Mouse (Mus musculus): ENCODE measurements at regions not wholly inside any gene's neighbourhood (a gene's known extent, or its start where the extent isn't known, plus 50 kb on each side); places are given as distances from the start of the nearest gene placed in this dataset.

DNA sequence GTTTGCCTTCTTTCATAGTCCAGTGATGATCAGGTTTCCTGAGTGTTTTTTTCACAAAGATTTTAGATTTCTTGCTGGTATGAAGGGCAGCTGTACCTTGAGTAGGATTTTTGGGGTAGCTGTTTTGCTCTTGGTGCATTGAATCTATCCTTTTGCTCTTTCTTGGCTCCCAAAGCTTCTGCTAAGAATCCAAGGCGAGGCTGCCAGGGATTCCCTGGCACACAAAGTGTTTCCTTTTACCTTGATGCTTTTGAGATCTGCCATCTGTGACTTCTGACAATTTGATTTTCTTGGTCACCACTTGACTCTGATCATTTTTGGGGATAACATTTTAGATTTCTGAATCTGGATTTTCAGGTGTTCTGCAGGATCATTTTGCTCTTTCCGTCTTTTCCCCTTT lies 144.3 kb upstream of the Ghitm start:
- Histone ChIP-seq H3K9me3 (ENCODE audit: low read length) (no peaks in the 10 kb centered on the region), H3K27ac (ENCODE audit: low read depth) (no peak overlapping the region), H3K4me1 (ENCODE audit: insufficient read depth) (no peaks in the 10 kb centered on the region), H3K9ac (replicated peaks) (no peak overlapping the region), H3K4me2 (ENCODE audit: low read depth, low read length) (no peak overlapping the region), H3K27me3 (ENCODE audit: insufficient read depth, low read length) (no peaks in the 10 kb centered on the region), H3K36me3 (replicated peaks; ENCODE audit: insufficient read depth, low read length) (no peaks in the 10 kb centered on the region), H3K4me3 (ENCODE audit: low read depth, low read length) (no peak overlapping the region)
- no peak for DNase-seq
- ATAC-seq: no peak
- TF ChIP-seq EP300 (IDR thresholded peaks at IDR 0.05; ENCODE audit: low read depth) (no peak), CTCF (IDR thresholded peaks at IDR 0.05; ENCODE audit: low read depth) (no peak)
- 63% methylated on average over 2 of the region's 2 CpGs for WGBS (ENCODE audit: insufficient replicate concordance)

DNA sequence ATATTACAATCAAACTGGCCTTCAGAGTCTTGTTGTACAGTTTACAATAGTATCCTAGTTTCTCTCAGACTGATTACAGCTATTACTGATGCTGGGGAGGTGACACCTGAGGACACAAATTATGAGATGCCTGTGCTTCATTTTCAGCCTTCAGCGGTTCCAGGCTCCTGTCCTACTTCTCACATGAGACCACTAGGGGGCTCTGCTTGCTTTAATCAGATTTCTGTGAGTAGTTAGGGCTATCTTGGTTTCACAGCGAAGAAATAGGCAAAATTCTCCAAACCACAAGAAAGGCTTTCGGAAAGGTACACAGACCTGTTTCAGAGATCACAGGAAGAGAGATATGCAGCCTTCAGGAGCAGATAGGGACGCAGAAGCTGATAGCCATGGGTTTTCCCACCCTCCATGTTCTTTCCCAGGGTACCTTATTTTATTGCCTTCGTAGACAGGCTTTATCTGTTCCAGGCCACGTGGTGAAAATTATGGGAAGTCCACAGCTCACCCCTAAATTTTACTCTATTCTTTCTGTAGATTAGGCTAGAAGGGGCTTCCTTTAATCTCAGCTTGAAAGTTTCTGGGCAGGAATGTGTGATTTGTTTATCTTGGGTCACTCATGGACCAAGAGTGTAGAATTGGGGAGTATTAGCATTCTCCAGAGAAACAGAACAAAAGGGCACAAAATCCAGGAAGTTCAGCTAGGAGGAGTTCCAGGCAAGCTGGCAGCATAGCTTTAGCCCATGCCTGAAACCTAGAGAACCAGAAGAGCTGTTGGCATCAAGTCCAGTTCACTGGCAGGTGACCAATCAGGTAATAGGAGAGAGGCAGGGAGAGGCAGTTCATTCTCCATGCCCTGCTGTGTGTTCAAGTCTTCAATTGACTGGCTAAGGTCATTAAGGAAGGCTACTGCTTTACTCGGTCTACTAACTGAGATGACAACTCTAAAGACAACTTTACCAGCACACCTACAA lies 141.9 kb upstream of the Ghitm start:
- Histone ChIP-seq H3K9me3 (ENCODE audit: low read length) (no peaks in the 10 kb centered on the region), H3K36me3 (replicated peaks; ENCODE audit: insufficient read depth, low read length) (no peaks in the 10 kb centered on the region), H3K4me2 (ENCODE audit: low read depth, low read length) (no peak overlapping the region), H3K4me1 (ENCODE audit: insufficient read depth) (no peaks in the 10 kb centered on the region), H3K27me3 (ENCODE audit: insufficient read depth, low read length) (no peaks in the 10 kb centered on the region), H3K9ac (replicated peaks) (no peak overlapping the region), H3K27ac (ENCODE audit: low read depth) (no peak overlapping the region), H3K4me3 (ENCODE audit: low read depth, low read length) (no peak overlapping the region)
- WGBS (ENCODE audit: insufficient replicate concordance): 33% methylated on average over 7 of the region's 7 CpGs
- ATAC-seq: no peak
- DNase-seq: no peak
- no peak for TF ChIP-seq EP300 (IDR thresholded peaks at IDR 0.05; ENCODE audit: low read depth)
- peak; percentile 49 for TF ChIP-seq CTCF (IDR thresholded peaks at IDR 0.05; ENCODE audit: low read depth)

DNA sequence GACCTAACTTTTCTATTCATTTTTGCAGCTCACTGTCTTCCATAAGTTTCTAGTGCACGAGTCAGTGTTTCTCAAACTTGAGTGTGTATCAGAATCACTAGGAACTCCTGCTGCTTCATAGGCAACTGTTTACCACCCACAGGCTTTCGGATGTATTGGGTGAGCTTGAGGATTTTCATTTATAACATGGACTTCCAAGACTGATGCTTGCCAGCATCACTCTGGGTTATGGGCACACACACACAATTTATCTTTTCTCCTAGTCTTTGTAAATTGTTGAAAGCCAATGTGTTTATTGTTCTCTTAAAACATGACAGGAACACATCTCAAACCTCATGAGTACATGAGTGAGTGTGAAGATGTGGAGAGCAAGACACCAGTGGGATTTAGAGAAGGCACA lies 137.0 kb upstream of the Ghitm start:
- WGBS (ENCODE audit: insufficient replicate concordance): 72% methylated on average over 2 of the region's 2 CpGs
- H3K9ac ChIP-seq (replicated peaks): no peak overlapping the region
- H3K9me3 ChIP-seq (ENCODE audit: low read length): no peaks in the 10 kb centered on the region
- no peaks in the 10 kb centered on the region for H3K27me3 ChIP-seq (ENCODE audit: insufficient read depth, low read length)
- no peak overlapping the region for H3K27ac ChIP-seq (ENCODE audit: low read depth)
- no peaks in the 10 kb centered on the region for H3K36me3 ChIP-seq (replicated peaks; ENCODE audit: insufficient read depth, low read length)
- no peak overlapping the region for H3K4me2 ChIP-seq (ENCODE audit: low read depth, low read length)
- no peaks in the 10 kb centered on the region for H3K4me1 ChIP-seq (ENCODE audit: insufficient read depth)
- DNase-seq (no peak), ATAC-seq (no peak)
- TF ChIP-seq CTCF (IDR thresholded peaks at IDR 0.05; ENCODE audit: low read depth) (no peak), EP300 (IDR thresholded peaks at IDR 0.05; ENCODE audit: low read depth) (no peak)
- H3K4me3 ChIP-seq (ENCODE audit: low read depth, low read length): no peak overlapping the region

DNA sequence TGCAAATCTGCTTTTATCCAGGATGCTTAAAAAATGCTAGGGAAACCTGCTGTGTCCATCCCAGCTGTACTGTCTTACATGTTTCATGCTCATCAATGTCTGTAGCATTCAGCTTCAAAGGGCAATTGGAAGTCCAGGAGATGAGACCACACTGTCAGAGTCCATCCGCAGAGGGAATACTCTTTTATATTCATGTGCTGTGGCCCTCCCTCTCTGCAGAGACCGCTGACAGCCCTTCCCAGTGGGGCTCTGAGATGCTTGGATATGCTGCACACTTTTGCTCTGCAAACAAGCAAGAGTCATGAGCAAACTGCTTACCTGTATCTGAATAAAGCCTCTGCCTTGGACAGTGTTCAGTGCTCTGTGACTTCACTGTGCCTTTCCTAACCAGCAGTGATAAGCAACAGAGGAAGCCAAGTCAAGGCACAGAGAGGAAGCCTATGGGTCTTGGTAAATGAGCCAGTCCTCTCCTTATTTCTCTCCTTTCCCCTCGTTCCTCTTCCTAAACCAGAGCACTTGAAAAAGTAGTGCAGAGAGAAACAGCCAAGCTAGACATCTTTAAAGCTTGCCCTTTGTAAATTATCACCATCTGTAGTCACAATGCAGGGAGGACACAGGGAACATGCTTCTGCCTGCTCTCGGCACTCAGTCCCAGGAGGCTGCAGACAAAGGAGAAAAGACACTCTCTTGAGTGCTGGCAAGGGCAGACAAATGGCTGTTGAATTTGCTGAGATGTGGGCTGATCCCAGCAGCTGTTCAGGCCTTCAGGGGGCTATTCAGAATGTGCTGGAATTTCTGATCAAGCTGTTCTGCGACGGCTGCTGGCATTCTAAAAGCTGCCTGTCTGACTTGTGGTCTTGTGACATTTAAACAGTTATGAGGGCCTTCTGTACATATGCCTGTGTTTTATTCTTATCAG lies 136.2 kb upstream of the Ghitm start:
- Histone ChIP-seq H3K4me2 (ENCODE audit: low read depth, low read length) (no peak overlapping the region), H3K9me3 (ENCODE audit: low read length) (no peaks in the 10 kb centered on the region), H3K4me3 (ENCODE audit: low read depth, low read length) (no peak overlapping the region), H3K27ac (ENCODE audit: low read depth) (no peak overlapping the region), H3K27me3 (ENCODE audit: insufficient read depth, low read length) (no peaks in the 10 kb centered on the region), H3K9ac (replicated peaks) (no peak overlapping the region), H3K36me3 (replicated peaks; ENCODE audit: insufficient read depth, low read length) (no peaks in the 10 kb centered on the region), H3K4me1 (ENCODE audit: insufficient read depth) (no peaks in the 10 kb centered on the region)
- no peak for DNase-seq
- no peak for ATAC-seq
- WGBS (ENCODE audit: insufficient replicate concordance): 64% methylated on average over 6 of the region's 6 CpGs
- TF ChIP-seq CTCF (IDR thresholded peaks at IDR 0.05; ENCODE audit: low read depth): no peak
- TF ChIP-seq EP300 (IDR thresholded peaks at IDR 0.05; ENCODE audit: low read depth): no peak

DNA sequence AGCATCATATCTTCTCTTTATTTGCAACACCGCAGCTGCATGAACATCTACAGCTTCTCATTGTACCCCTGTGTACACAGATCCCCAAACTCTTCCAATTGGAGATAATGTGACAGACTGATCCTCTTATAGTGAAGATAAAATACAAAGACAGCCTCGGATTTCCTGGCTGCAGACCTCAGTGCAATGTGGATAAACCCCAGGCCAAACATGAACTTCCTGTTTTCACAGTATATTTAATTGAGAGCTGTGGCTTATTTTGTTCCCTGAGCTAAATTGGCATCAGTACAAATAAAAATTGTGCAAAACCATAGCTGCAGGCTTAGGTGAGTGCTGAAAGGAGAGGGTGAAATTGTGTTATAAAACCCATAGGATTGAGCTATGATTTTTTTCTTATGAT lies 134.8 kb upstream of the Ghitm start:
- H3K9me3 ChIP-seq (ENCODE audit: low read length): no peaks in the 10 kb centered on the region
- WGBS (ENCODE audit: insufficient replicate concordance): 34% methylated on average over 2 of the region's 2 CpGs
- no peak overlapping the region for H3K4me2 ChIP-seq (ENCODE audit: low read depth, low read length)
- H3K27me3 ChIP-seq (ENCODE audit: insufficient read depth, low read length): no peaks in the 10 kb centered on the region
- no peaks in the 10 kb centered on the region for H3K36me3 ChIP-seq (replicated peaks; ENCODE audit: insufficient read depth, low read length)
- no peak overlapping the region for H3K27ac ChIP-seq (ENCODE audit: low read depth)
- TF ChIP-seq EP300 (IDR thresholded peaks at IDR 0.05; ENCODE audit: low read depth) (no peak), CTCF (IDR thresholded peaks at IDR 0.05; ENCODE audit: low read depth) (no peak)
- DNase-seq (no peak), ATAC-seq (no peak)
- H3K9ac ChIP-seq (replicated peaks): no peak overlapping the region
- H3K4me3 ChIP-seq (ENCODE audit: low read depth, low read length): no peak overlapping the region
- no peaks in the 10 kb centered on the region for H3K4me1 ChIP-seq (ENCODE audit: insufficient read depth)

DNA sequence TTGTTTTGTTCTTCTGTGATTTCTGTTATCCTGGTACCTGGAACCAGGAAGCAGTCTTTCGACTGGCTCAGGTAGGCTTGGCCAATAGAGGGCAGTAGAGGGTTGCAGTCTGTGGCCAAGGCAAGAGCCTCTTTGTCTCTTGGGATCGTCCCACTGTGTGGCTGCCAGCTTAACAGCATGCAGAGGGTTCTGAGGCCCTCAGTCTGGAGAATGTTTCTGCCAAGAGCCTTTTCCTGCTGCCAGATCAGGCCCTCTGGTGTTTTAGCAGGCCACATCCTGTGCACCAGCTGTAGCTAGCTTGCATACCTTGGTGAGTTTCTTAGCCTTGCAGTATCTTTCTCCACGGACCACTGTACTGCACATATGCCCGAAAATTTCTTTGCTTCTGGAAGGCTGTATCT lies 103.6 kb upstream of the Ghitm start:
- Histone ChIP-seq H3K36me3 (replicated peaks; ENCODE audit: insufficient read depth, low read length) (no peaks in the 10 kb centered on the region), H3K27ac (ENCODE audit: low read depth) (no peak overlapping the region), H3K4me2 (ENCODE audit: low read depth, low read length) (no peak overlapping the region), H3K4me3 (ENCODE audit: low read depth, low read length) (no peak overlapping the region), H3K27me3 (ENCODE audit: insufficient read depth, low read length) (no peaks in the 10 kb centered on the region), H3K9ac (replicated peaks) (no peak overlapping the region), H3K9me3 (ENCODE audit: low read length) (no peaks in the 10 kb centered on the region), H3K4me1 (ENCODE audit: insufficient read depth) (no peaks in the 10 kb centered on the region)
- DNase-seq: peak; percentile 43
- ATAC-seq: no peak
- no peak for TF ChIP-seq EP300 (IDR thresholded peaks at IDR 0.05; ENCODE audit: low read depth)
- TF ChIP-seq CTCF (IDR thresholded peaks at IDR 0.05; ENCODE audit: low read depth): peak; percentile 71
- WGBS (ENCODE audit: insufficient replicate concordance): 33% methylated on average over 4 of the region's 4 CpGs
